Mouse (Mus musculus): ENCODE measurements at regions not wholly inside any gene's neighbourhood (a gene's known extent, or its start where the extent isn't known, plus 50 kb on each side); places are given as distances from the start of the nearest gene placed in this dataset.

DNA sequence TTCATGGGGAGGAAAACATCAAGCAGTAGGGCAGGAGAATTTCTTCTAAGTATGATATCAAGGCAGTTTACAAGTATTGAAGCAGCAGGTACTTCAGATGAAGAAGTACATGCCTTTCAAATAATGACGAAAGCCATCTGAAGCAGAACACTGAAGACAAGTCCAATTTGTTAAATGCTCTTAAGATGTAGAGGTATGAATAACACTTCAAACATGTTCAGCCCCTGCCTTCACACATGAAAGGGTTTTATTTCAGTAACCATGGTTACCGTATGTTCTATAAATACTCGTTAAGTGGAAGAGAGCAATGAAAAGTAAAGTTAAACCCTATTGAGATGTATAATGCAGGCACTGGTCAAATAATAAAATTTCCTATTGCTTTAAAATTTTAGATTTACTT lies 101.8 kb downstream of the Mospd2 start:
- no peak for DNase-seq

GRCm38 (mm10) chrX:164840393-164840792 lies 139.8 kb downstream of the Mospd2 start:
- no peak for DNase-seq

GRCm38 (mm10) chrX:164820906-164821305 lies 159.3 kb downstream of the Mospd2 start:
- DNase-seq: no peak

- no peak for DNase-seq
Observed at GRCm38 (mm10) chrX:164787293-164787692, 192.9 kb downstream of the Mospd2 start.

DNA sequence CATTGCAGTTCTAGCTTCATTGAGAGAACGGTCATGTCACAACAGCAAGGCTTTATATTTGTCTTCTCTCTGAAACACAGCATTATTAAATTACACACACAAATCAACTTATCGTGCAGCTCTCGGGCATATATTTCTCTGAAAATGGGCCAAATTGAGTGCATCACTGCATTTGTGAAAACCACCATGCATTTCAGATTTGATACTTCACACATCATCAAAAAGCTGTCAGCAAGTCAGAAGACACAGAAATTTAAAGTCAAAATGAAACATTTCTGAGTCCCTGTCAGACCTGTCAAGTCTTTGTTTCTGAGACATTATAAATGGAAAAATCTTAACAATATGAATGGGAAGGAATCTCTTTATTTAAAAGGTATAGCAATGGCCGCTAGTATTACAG lies 215.3 kb downstream of the Mospd2 start:
- no peak for DNase-seq

DNA sequence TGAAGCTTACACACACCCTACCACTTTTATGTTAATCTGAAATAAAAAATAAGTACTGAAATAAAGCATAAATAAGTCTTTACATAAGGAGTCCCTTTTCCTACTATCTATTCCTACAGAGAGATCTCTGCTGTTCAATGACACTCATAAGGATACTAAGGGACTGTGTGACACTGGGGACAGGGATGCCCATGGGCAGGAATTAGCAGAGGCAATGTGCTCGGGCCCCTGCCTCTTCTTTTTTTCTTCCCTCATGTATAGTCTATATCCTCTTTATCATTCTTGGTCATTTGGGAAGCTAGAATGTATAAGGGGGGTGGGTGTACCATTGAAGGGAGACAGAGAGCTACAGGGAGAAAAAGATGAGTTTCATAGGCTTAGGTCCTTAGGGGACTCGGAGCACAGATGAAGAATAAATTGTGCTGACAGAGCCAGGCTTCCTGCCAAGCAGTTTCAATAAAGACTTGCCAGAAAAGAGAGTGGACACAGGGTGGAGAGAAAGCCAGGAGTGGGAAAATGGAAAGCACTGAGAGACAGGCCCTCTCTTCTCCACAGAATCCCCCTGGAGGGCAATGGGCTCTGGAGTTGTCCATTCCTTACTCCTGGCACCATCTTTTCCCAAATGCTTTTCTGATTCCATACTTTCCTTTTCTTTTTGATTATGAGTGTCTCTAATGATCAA lies 216.3 kb downstream of the Mospd2 start:
- peak; percentile 2 for DNase-seq

- DNase-seq: no peak
Observed at GRCm38 (mm10) chrX:164745552-164746217, 234.5 kb downstream of the Mospd2 start.
